Mouse (Mus musculus) cerebellum, adult (tissue): ENCODE data around the gene Gls2.

Experiments used
- ATAC-seq: cut with Nextera tagmentation; 2 replicates; pipeline ENCODE4 v1.9.2; 2017; ENCODE audit warnings: mild to moderate bottlenecking, moderate library complexity, mixed read lengths; ENCODE audit not compliant: insufficient number of reproducible peaks, low FRiP score, low TSS enrichment

Gls2 gene

GRCm38 (mm10) chr10:128231146-128231545 is 36.9 kb downstream of the Gls2 start:
- ATAC-seq: no peak

- peak; percentile 83 for ATAC-seq
Measured at GRCm38 (mm10) chr10:128231697-128232419, 37.6 kb downstream of the Gls2 start, which contains the start of gene Timeless. TSS of gene Timeless (plus strand) at chr10:128232065.

DNA sequence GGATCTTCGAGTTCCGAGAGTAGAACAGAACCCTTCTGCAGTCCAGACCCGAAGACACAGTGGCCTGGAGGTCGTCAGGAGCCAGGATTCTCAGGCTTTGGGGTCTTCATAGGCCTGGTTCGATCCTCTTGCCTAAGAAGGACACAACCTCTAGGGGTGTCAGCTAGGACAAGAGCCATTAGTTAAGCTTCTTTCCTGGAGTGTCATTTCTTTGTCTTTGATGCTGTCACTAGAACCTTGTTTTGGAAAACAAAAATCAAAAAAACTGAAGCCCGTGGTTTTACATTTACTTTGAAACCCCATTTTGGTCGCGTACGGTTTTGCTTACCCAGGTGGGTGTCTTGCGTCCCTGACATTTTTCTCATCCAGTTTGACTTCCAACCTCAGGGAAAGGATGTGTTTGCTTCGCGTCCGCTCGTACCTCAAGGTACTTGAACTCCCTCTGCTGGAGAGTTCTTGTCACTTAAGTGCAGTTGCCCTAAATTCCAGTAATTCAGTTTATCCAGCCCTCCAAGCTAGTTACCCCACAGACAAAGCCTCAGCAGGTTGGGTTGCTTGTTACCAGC is 38.2 kb downstream of the Gls2 start:
- peak; percentile 76 for ATAC-seq

DNA sequence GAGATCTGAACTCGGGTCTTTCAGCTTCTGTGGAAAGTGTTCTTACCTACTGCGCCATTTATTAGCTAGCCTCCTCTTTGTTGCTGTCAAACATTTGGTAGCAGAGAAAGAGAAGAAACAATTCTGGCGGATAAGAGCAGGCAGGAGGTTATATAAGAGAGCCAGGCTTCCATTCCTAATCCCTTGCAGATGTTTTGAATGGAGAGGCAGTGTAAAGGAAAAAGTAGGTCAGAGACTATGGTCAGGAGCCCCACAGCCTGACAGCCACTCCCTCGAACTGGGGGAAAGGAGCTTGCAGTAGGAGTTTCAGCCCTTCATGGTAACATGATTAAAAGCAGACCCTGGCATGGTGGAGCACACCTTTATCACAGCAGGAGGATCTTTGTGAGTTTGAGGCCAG is 42.1 kb downstream of the Gls2 start:
- ATAC-seq: no peak

GRCm38 (mm10) chr10:128237807-128238480 is 43.7 kb downstream of the Gls2 start:
- no peak for ATAC-seq

DNA sequence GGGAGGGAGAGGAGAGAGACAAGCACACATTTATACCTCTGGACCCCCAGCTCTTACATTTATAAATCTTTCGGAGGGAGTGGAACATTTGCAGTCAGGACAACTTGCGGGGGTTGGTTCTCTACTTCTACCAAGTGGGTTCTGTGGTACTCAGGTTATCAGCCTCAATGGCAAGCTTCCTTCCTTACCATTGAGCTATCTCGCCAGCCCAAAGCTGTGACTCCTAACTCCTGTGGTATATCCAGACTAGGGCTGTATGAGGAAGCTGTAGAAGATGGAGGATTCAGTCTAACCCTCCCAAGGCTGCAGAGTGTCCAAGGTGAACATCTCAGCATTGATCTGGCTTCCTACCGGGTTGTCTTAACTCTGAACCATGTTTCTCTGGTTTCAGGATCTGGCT is 44.9 kb downstream of the Gls2 start:
- ATAC-seq: no peak

GRCm38 (mm10) chr10:128240131-128240530 is 45.9 kb downstream of the Gls2 start:
- ATAC-seq: no peak

- ATAC-seq: no peak
Measured at GRCm38 (mm10) chr10:128243252-128243651, 49.0 kb downstream of the Gls2 start.

DNA sequence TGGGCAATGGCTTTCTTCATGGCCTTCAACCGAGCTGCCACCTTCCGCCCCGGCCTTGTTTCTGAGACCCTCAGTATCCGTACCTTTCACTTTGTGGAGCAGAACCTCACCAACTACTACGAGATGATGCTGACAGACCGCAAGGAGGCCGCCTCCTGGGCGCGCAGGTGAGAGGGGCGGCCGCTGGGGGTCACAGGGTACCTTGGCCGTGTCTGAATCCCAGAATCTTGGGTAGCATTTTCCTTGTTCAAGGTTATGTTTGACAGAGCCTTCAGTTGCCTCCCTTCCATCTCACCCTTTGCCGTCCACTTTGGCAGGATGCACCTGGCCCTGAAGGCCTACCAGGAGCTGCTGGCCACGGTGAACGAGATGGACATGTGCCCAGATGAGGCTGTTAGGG is 49.9 kb downstream of the Gls2 start:
- ATAC-seq: no peak

GRCm38 (mm10) chr10:128247020-128247732 is 52.9 kb downstream of the Gls2 start:
- ATAC-seq: no peak

GRCm38 (mm10) chr10:128250565-128250964 is 56.3 kb downstream of the Gls2 start:
- no peak for ATAC-seq

- ATAC-seq: no peak
Measured at GRCm38 (mm10) chr10:128253677-128254255, 59.5 kb downstream of the Gls2 start, which contains the start of gene Apon. TSS of gene Apon (plus strand) at chr10:128254096.

DNA sequence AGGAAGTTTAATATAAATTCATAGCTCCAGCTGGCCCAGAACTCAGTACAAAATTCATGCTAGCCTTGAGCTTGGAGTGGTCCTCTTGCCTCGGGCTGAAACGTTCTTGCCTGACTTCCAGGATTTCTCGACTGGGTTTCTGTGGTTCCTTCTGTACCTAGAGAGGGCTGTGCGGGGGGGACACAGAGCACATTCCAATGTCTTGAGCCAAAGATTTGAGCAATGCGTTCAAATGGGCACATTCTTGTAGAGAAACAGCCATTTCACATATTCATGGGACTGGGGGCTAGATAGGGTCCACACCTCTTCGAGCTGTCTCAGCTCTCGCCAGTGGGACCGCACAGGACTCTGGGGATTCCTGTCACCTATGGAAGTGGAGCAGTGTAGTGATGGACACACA is 61.7 kb downstream of the Gls2 start:
- ATAC-seq: no peak

DNA sequence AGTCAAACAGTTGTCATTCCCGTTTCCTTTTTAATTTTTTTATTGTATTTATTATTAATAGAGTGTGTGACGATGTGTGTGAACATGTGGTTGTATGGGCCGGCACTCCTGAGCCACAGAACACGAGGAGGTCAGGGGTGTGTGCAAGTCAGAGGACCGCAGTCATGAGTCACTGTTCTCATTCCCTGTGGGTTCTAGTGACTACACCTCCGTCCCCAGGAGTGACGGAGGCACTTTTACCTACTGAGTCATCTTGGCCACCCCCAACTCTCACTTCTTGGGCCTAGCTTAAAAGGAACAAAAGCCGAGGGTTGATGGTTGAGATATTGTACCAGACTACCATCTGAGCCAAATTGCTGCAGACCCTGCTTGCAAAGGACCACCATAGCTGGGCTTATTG is 62.1 kb downstream of the Gls2 start:
- ATAC-seq: no peak

DNA sequence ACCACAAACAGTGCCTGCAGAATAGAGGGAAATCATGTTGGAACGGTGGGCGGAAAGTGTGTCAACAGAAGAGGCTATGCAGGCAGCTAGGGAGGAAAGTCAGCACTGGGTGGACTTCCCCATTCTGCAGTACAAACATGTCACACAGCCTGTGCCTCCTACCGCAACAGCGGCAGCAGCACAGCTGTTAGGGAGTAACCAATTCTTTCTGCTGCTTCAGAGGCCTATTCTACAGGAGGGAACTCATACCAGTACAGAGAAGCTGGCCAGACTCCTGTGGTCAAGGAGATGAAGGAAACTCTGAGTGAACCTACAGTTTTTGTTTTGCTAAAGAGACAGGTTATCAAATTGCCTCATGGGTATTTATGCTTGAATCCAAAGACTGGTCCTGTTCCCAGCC is 64.7 kb downstream of the Gls2 start:
- ATAC-seq: no peak
